Mouse (Mus musculus): ENCODE results near the gene Dab2ip. TPM values are rescaled to one million over a fixed set of nuclear protein-coding genes. Genes with fewer than 3 reads are reported as not detected.
A peak's percentile ranks its signal among the peaks of the same experiment; 100 is the strongest.

Dab2ip gene
- polyA plus RNA-seq, 1 experiment = 0.40 TPM

- TF ChIP-seq CTCF (IDR thresholded peaks at IDR 0.05; ENCODE audit: low read depth, low read length) (no peak), POLR2A (IDR thresholded peaks at IDR 0.05; ENCODE audit: borderline replicate concordance, low read depth, low read length) (no peak)
These were observed 28.2 kb upstream of the Dab2ip start for GRCm38 (mm10) chr2:35529856-35530255.

DNA sequence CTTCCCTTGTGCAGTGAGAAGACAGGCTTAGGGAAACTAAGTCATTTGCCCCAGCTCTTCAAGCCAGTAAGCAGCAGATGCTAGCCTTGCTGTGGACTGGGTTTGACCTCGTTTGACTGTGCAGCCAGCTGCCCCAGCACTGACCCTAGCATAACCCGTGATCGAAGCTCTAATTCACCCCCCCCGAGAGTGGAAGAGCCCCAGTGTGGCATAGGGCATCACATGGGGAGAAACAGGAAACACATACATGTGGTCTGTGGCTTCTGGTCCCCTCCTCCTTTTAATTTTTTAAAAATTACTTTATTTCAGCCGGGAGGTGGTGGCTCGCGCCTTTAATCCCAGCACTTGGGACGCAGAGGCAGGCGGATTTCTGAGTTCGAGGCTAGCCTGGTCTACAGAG lies 27.3 kb upstream of the Dab2ip start:
- peaks cover 5% of the 10 kb centered on the region; the same call in 1 of the 2 replicates for H3K4me1 ChIP-seq (ENCODE audit: control insufficient read depth, insufficient read depth, low read length)
- H3K27ac ChIP-seq (ENCODE audit: insufficient read depth, low read depth, low read length) = no peak overlapping the region
- no peak overlapping the region for H3K4me3 ChIP-seq (ENCODE audit: insufficient read depth, low read length)
- TF ChIP-seq CTCF (IDR thresholded peaks at IDR 0.05; ENCODE audit: low read depth, low read length) = no peak
- no peak for TF ChIP-seq POLR2A (IDR thresholded peaks at IDR 0.05; ENCODE audit: borderline replicate concordance, low read depth, low read length)

More at GRCm38 (mm10) chr2:35529856-35530255, 28.2 kb upstream of the Dab2ip start:
- H3K4me3 ChIP-seq (ENCODE audit: insufficient read depth, low read length) = no peak overlapping the region
- H3K27ac ChIP-seq (ENCODE audit: insufficient read depth, low read depth, low read length) = no peak overlapping the region
- peaks cover 5% of the 10 kb centered on the region; the same call in 1 of the 2 replicates for H3K4me1 ChIP-seq (ENCODE audit: control insufficient read depth, insufficient read depth, low read length)

DNA sequence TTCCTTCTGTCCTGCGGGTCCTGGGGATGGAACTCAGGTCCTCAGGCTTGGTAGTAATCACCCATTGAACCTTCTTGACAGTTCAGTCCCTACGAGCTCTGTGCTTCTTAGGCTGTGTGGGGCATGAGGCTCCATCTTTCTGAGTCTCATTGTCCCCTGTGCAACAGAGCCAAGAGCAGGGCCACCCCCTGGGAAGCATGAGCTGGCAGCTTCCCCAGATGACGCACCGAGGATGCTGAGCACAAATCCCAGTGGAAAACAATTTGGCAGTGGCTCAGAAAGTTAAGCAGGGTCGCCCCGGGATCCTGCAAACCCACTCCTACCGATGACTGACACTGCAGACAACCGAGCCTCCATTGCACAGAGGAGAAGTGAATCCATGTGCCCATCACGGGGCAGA lies 24.4 kb upstream of the Dab2ip start:
- no peak overlapping the region for H3K4me3 ChIP-seq (ENCODE audit: insufficient read depth, low read length)
- TF ChIP-seq POLR2A (IDR thresholded peaks at IDR 0.05; ENCODE audit: borderline replicate concordance, low read depth, low read length) = no peak
- no peak for TF ChIP-seq CTCF (IDR thresholded peaks at IDR 0.05; ENCODE audit: low read depth, low read length)
- H3K4me1 ChIP-seq (ENCODE audit: control insufficient read depth, insufficient read depth, low read length) = peaks cover 5% of the 10 kb centered on the region; the same call in 1 of the 2 replicates
- H3K27ac ChIP-seq (ENCODE audit: insufficient read depth, low read depth, low read length) = no peak overlapping the region

- Histone ChIP-seq H3K4me1 (ENCODE audit: control insufficient read depth, insufficient read depth, low read length) (no peaks in the 10 kb centered on the region), H3K4me3 (ENCODE audit: insufficient read depth, low read length) (no peak overlapping the region), H3K27ac (ENCODE audit: insufficient read depth, low read depth, low read length) (no peak overlapping the region)
- TF ChIP-seq POLR2A (IDR thresholded peaks at IDR 0.05; ENCODE audit: borderline replicate concordance, low read depth, low read length) (no peak), CTCF (IDR thresholded peaks at IDR 0.05; ENCODE audit: low read depth, low read length) (peak; percentile 65)
These were observed 18.6 kb upstream of the Dab2ip start for GRCm38 (mm10) chr2:35539276-35539972.

GRCm38 (mm10) chr2:35540798-35541197 lies 17.3 kb upstream of the Dab2ip start:
- TF ChIP-seq CTCF (IDR thresholded peaks at IDR 0.05; ENCODE audit: low read depth, low read length) (no peak), POLR2A (IDR thresholded peaks at IDR 0.05; ENCODE audit: borderline replicate concordance, low read depth, low read length) (no peak)
- no peak overlapping the region for H3K27ac ChIP-seq (ENCODE audit: insufficient read depth, low read depth, low read length)
- peaks cover 4% of the 10 kb centered on the region for H3K4me1 ChIP-seq (ENCODE audit: control insufficient read depth, insufficient read depth, low read length)
- no peak overlapping the region for H3K4me3 ChIP-seq (ENCODE audit: insufficient read depth, low read length)

DNA sequence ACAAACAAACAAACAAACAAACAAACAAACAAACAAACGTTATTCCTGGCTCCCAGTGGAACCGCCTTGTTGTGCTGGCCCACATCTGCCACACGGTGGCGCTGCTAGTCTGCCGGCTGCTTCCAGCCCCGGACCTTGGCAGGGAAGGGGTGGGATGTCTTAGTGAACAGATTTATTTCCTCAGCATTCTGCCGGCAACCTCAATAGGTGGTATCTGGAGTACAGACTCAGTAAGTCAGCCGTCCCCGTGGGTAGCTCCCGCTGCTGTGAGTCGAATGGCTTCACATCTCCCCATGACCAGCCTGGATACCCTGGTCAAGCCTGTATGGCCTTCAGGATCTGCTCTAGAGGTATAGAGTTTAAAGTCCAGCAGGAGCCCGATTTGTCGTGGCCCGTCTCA lies 13.3 kb upstream of the Dab2ip start:
- H3K4me3 ChIP-seq (ENCODE audit: insufficient read depth, low read length) = no peak overlapping the region

GRCm38 (mm10) chr2:35545125-35545590 lies 12.9 kb upstream of the Dab2ip start:
- no peak overlapping the region for H3K27ac ChIP-seq (ENCODE audit: insufficient read depth, low read depth, low read length)
- H3K4me3 ChIP-seq (ENCODE audit: insufficient read depth, low read length) = no peak overlapping the region
- TF ChIP-seq CTCF (IDR thresholded peaks at IDR 0.05; ENCODE audit: low read depth, low read length) (no peak), POLR2A (IDR thresholded peaks at IDR 0.05; ENCODE audit: borderline replicate concordance, low read depth, low read length) (no peak)
- peaks cover 4% of the 10 kb centered on the region for H3K4me1 ChIP-seq (ENCODE audit: control insufficient read depth, insufficient read depth, low read length)

More for the DNA sequence above, 13.3 kb upstream of the Dab2ip start:
- H3K27ac ChIP-seq (ENCODE audit: insufficient read depth, low read depth, low read length) = no peak overlapping the region
- peak; percentile 94 for TF ChIP-seq CTCF (IDR thresholded peaks at IDR 0.05; ENCODE audit: low read depth, low read length)
- no peak for TF ChIP-seq POLR2A (IDR thresholded peaks at IDR 0.05; ENCODE audit: borderline replicate concordance, low read depth, low read length)
- H3K4me1 ChIP-seq (ENCODE audit: control insufficient read depth, insufficient read depth, low read length) = peaks cover 4% of the 10 kb centered on the region

GRCm38 (mm10) chr2:35546462-35546861 lies 11.6 kb upstream of the Dab2ip start:
- Histone ChIP-seq H3K4me1 (ENCODE audit: control insufficient read depth, insufficient read depth, low read length) (peaks cover 4% of the 10 kb centered on the region), H3K27ac (ENCODE audit: insufficient read depth, low read depth, low read length) (no peak overlapping the region), H3K4me3 (ENCODE audit: insufficient read depth, low read length) (no peak overlapping the region)
- no peak for TF ChIP-seq POLR2A (IDR thresholded peaks at IDR 0.05; ENCODE audit: borderline replicate concordance, low read depth, low read length)
- no peak for TF ChIP-seq CTCF (IDR thresholded peaks at IDR 0.05; ENCODE audit: low read depth, low read length)

GRCm38 (mm10) chr2:35549191-35549590 lies 8.9 kb upstream of the Dab2ip start:
- H3K27ac ChIP-seq (ENCODE audit: insufficient read depth, low read depth, low read length) = no peak overlapping the region
- TF ChIP-seq POLR2A (IDR thresholded peaks at IDR 0.05; ENCODE audit: borderline replicate concordance, low read depth, low read length) (no peak), CTCF (IDR thresholded peaks at IDR 0.05; ENCODE audit: low read depth, low read length) (no peak)
- H3K4me1 ChIP-seq (ENCODE audit: control insufficient read depth, insufficient read depth, low read length) = peaks cover 4% of the 10 kb centered on the region
- no peak overlapping the region for H3K4me3 ChIP-seq (ENCODE audit: insufficient read depth, low read length)

DNA sequence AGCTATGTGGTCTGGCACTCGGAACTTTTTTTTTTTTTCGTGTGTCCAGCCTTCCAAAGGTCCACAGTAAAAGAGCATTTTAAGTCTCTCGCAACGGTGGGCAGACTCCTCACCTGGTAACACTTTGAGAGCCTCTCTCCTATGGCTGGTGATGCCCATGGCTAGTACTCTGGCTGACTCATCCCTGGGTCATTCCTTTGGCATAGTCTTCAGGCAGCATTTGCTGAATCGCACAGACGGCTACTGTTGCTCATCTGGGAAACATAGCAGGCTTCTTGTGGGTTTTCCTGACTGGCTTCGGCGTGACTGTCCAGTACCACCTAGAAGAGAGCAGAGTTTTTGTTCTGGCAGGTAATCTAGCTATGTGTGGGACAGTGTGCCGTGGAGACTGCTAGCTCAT lies 8.0 kb upstream of the Dab2ip start:
- H3K4me1 ChIP-seq (ENCODE audit: control insufficient read depth, insufficient read depth, low read length) = peaks cover 2% of the 10 kb centered on the region
- H3K4me3 ChIP-seq (ENCODE audit: insufficient read depth, low read length) = no peak overlapping the region
- no peak for TF ChIP-seq CTCF (IDR thresholded peaks at IDR 0.05; ENCODE audit: low read depth, low read length)
- no peak for TF ChIP-seq POLR2A (IDR thresholded peaks at IDR 0.05; ENCODE audit: borderline replicate concordance, low read depth, low read length)
- no peak overlapping the region for H3K27ac ChIP-seq (ENCODE audit: insufficient read depth, low read depth, low read length)
